Mouse (Mus musculus) stomach, postnatal 0 days (tissue): Measurements from ENCODE around the gene P2rx5.

Source experiments
- CTCF ChIP-seq: IDR thresholded peaks from 2 replicates; pipeline ENCODE4 v1.5.1; 2016; ENCODE audit warnings: antibody characterized with exemption, low read depth, mild to moderate bottlenecking, moderate library complexity
- EP300 ChIP-seq: optimal IDR thresholded peaks from 2 replicates; pipeline ENCODE3; 2016; ENCODE audit warnings: antibody characterized with exemption

- TF ChIP-seq CTCF (no peak), EP300 (no peak)
Observed at GRCm38 (mm10) chr11:73146026-73146974, 13.9 kb upstream of the P2rx5 start.
